Mouse (Mus musculus) lung, embryonic 14.5 days (tissue): ENCODE data around the gene Kcnd3. TPM values are rescaled to one million over a fixed set of nuclear protein-coding genes. Genes with fewer than 3 reads are reported as not detected.

ENCODE experiments used
- ATAC-seq: fragments of 200-750 bp; cut with Nextera tagmentation; 2 replicates; pipeline ENCODE4 v1.8.0; 2017; ENCODE audit warnings: mild to moderate bottlenecking, moderate TSS enrichment, moderate library complexity; ENCODE audit not compliant: insufficient read depth
- DNase-seq: peaks from one replicate; pipeline ENCODE4 v3.0.0-alpha.2; 2015
- H3K27ac ChIP-seq: fragments of 300-500 bp; sonication (generic); 2 replicates; pipeline ENCODE4 v1.5.1; 2014; ENCODE audit warnings: low read depth, mild to moderate bottlenecking, moderate library complexity
- H3K27me3 ChIP-seq: fragments of 300-500 bp; sonication (generic); 2 replicates; pipeline ENCODE4 v1.6.1; 2014; ENCODE audit warnings: low read length, control low read depth; ENCODE audit not compliant: insufficient read depth
- H3K36me3 ChIP-seq: fragments of 300-500 bp; sonication (generic); 2 replicates; pipeline ENCODE4 v1.6.1; 2014; ENCODE audit warnings: control low read depth; ENCODE audit not compliant: insufficient read depth
- H3K4me1 ChIP-seq: fragments of 300-500 bp; sonication (generic); 2 replicates; pipeline ENCODE4 v1.6.1; 2014; ENCODE audit warnings: antibody characterized with exemption, control low read depth; ENCODE audit not compliant: insufficient read depth
- H3K4me2 ChIP-seq: fragments of 300-500 bp; sonication (generic); 2 replicates; pipeline ENCODE4 v1.6.1; 2014; ENCODE audit warnings: mild to moderate bottlenecking
- H3K4me3 ChIP-seq: fragments of 300-500 bp; sonication (generic); 2 replicates; pipeline ENCODE4 v1.5.1; 2014; ENCODE audit warnings: low read depth, low read length
- H3K9ac ChIP-seq: fragments of 300-500 bp; sonication (generic); 2 replicates; pipeline ENCODE4 v1.6.1; 2014
- H3K9me3 ChIP-seq: fragments of 300-500 bp; sonication (generic); 2 replicates; pipeline ENCODE4 v1.6.1; 2016; ENCODE audit warnings: low read depth, low read length, control low read depth
- CTCF ChIP-seq: IDR thresholded peaks from 2 replicates; pipeline ENCODE4 v1.5.1; 2016; ENCODE audit warnings: antibody characterized with exemption, low read depth
- WGBS: fragments of 180-500 bp; shearing (Covaris S2); extraction: QIAGEN DNeasy Blood & Tissue Kit; methylation state at CpG from one replicate; pipeline ENCODE4 v1.1.7; 2014; 5-methylcytosine and 5-hydroxymethylcytosine counted together
- polyA plus RNA-seq: library from polyadenylated mRNA; unstranded; fragments of >200 nt; fragmentation: Nextera tagmentation; extraction: Ambion mirVana; gene quantifications from 2 replicates; pipeline ENCODE4 v1.2.1, GENCODE M21; 2014

The Kcnd3 gene
- polyA plus RNA-seq, 1 experiment from 2014 or later = 0.50 TPM

GRCm38 (mm10) chr3:105410810-105411209 lies 41.3 kb upstream of the Kcnd3 start:
- no peaks in the 10 kb centered on the region for H3K9me3 ChIP-seq
- no peak for DNase-seq
- no peak overlapping the region for H3K4me3 ChIP-seq
- no peak overlapping the region for H3K9ac ChIP-seq
- no peak for TF ChIP-seq CTCF
- H3K36me3 ChIP-seq = no peaks in the 10 kb centered on the region
- H3K4me2 ChIP-seq = no peak overlapping the region
- no peaks in the 10 kb centered on the region for H3K4me1 ChIP-seq
- H3K27ac ChIP-seq = no peak overlapping the region
- H3K27me3 ChIP-seq = no peaks in the 10 kb centered on the region
- 87% methylated on average over 5 of the region's 5 CpGs for WGBS
- no peak for ATAC-seq

- no peak overlapping the region for H3K4me2 ChIP-seq
- no peaks in the 10 kb centered on the region for H3K36me3 ChIP-seq
- H3K4me1 ChIP-seq = no peaks in the 10 kb centered on the region
- no peak overlapping the region for H3K4me3 ChIP-seq
- H3K9ac ChIP-seq = no peak overlapping the region
- no peak for TF ChIP-seq CTCF
- ATAC-seq = no peak
- H3K27me3 ChIP-seq = no peaks in the 10 kb centered on the region
- WGBS = 88% methylated on average over 4 of the region's 4 CpGs
- no peak overlapping the region for H3K27ac ChIP-seq
- H3K9me3 ChIP-seq = no peaks in the 10 kb centered on the region
- DNase-seq = no peak
Measured at GRCm38 (mm10) chr3:105411776-105412175, 40.4 kb upstream of the Kcnd3 start.

DNA sequence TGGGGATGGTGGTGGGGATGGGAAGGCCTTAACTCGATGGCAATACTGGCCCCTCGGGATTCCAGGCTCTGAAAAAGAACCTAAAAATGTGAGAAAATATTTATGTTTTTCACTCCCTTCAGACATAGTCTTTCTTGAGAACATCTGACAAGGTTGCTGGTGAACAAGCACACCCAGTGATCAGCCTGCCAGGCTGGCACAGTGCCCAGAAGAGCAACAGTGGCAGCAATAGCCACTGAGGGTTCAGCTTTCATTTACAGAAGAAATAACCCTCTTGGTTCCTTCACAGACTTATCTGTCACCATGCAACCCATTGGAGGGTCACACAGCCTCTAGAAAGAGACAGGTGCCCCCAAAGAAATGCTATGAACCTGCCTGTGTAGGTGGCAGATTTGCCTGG lies 39.9 kb upstream of the Kcnd3 start:
- Histone ChIP-seq H3K36me3 (no peaks in the 10 kb centered on the region), H3K4me1 (no peaks in the 10 kb centered on the region), H3K4me2 (no peak overlapping the region), H3K27me3 (no peaks in the 10 kb centered on the region), H3K9me3 (no peaks in the 10 kb centered on the region), H3K4me3 (no peak overlapping the region), H3K9ac (no peak overlapping the region), H3K27ac (no peak overlapping the region)
- no peak for TF ChIP-seq CTCF
- ATAC-seq = no peak
- no peak for DNase-seq
- 74% methylated on average over 2 of the region's 2 CpGs for WGBS

GRCm38 (mm10) chr3:105412681-105413080 lies 39.4 kb upstream of the Kcnd3 start:
- Histone ChIP-seq H3K9ac (no peak overlapping the region), H3K27me3 (no peaks in the 10 kb centered on the region), H3K4me3 (no peak overlapping the region), H3K27ac (no peak overlapping the region), H3K4me2 (no peak overlapping the region), H3K36me3 (no peaks in the 10 kb centered on the region), H3K9me3 (no peaks in the 10 kb centered on the region), H3K4me1 (no peaks in the 10 kb centered on the region)
- TF ChIP-seq CTCF = no peak
- DNase-seq = no peak
- no peak for ATAC-seq

DNA sequence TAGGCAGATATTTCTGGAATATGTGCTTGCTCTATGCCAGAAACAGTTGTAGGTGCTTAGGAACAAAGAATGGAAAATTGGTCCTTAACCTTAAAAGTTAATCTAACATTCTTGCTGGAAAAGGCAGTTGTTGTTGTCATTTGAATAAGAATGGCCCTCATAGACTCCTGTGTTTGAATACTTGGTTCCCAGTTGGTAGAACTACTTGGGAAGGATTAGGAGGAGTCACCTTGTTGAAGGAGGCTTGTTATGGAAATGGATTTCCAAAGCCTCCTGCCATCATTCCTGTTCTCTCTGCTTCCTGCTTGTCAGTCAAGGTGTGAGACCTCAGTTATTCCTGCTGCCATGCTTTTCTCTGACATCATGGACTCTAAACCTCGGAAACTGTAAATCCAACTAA lies 33.7 kb upstream of the Kcnd3 start:
- H3K4me2 ChIP-seq = no peak overlapping the region
- WGBS = 84% methylated on average over 1 of the region's 1 CpGs
- H3K9me3 ChIP-seq = no peaks in the 10 kb centered on the region
- TF ChIP-seq CTCF = no peak
- H3K27ac ChIP-seq = no peak overlapping the region
- DNase-seq = no peak
- H3K4me3 ChIP-seq = no peak overlapping the region
- no peaks in the 10 kb centered on the region for H3K4me1 ChIP-seq
- no peaks in the 10 kb centered on the region for H3K27me3 ChIP-seq
- no peaks in the 10 kb centered on the region for H3K36me3 ChIP-seq
- no peak for ATAC-seq
- H3K9ac ChIP-seq = no peak overlapping the region

- TF ChIP-seq CTCF = peak; percentile 34
- H3K9ac ChIP-seq = no peak overlapping the region
- ATAC-seq = no peak
Measured at GRCm38 (mm10) chr3:105422391-105422790, 29.7 kb upstream of the Kcnd3 start.

DNA sequence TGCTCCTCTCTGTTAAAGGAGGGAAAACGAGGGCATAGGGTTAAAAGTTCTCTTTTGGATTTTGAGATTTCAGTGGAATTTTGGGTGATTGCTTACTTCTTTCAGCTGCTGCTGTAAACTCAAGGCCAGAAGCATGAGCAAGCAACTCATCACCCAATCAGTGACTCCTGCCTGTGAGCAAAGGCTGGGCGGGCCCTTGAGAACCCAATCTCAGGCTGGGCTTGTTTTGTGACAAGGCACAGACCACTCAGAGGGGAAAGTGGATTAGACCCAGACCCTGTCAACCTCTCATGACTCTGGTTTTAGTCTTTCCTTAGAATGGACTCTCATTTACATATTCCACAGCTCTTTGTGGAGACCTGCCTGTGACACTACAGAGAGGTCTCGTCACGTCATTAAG lies 28.7 kb upstream of the Kcnd3 start:
- no peaks in the 10 kb centered on the region for H3K27me3 ChIP-seq
- no peak overlapping the region for H3K27ac ChIP-seq
- WGBS = 57% methylated on average over 4 of the region's 4 CpGs
- H3K4me3 ChIP-seq = no peak overlapping the region
- TF ChIP-seq CTCF = no peak
- no peak overlapping the region for H3K9ac ChIP-seq
- no peaks in the 10 kb centered on the region for H3K4me1 ChIP-seq
- ATAC-seq = no peak
- no peak for DNase-seq
- no peaks in the 10 kb centered on the region for H3K36me3 ChIP-seq
- no peak overlapping the region for H3K4me2 ChIP-seq
- no peaks in the 10 kb centered on the region for H3K9me3 ChIP-seq

More at GRCm38 (mm10) chr3:105422391-105422790, 29.7 kb upstream of the Kcnd3 start:
- no peak overlapping the region for H3K4me3 ChIP-seq
- no peaks in the 10 kb centered on the region for H3K9me3 ChIP-seq
- no peaks in the 10 kb centered on the region for H3K36me3 ChIP-seq
- DNase-seq = no peak
- H3K4me2 ChIP-seq = no peak overlapping the region
- H3K4me1 ChIP-seq = no peaks in the 10 kb centered on the region
- H3K27ac ChIP-seq = no peak overlapping the region
- no peaks in the 10 kb centered on the region for H3K27me3 ChIP-seq

DNA sequence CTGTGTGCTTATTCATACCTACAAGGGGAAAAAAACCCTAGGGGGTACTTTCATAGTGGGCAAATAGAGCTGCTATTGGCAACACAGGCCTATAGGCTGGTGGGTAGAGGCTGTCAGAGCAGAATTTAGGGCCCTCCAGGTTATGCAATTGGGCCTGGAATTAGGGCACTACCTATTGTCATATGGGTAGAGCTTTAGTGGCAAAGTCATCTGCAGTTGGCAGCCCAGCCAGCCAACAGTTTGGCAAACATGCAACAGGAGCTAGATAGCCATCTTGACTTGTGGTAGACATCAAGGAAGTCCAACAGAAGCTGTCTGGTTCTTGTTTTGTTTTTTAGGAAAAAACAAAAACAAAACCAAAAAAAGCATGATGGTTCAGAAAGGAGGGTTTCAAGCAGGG lies 23.5 kb upstream of the Kcnd3 start:
- no peak for ATAC-seq
- Histone ChIP-seq H3K36me3 (no peaks in the 10 kb centered on the region), H3K9me3 (no peaks in the 10 kb centered on the region), H3K27me3 (no peaks in the 10 kb centered on the region), H3K4me1 (no peaks in the 10 kb centered on the region), H3K9ac (no peak overlapping the region), H3K27ac (no peak overlapping the region), H3K4me2 (no peak overlapping the region), H3K4me3 (no peak overlapping the region)
- no peak for TF ChIP-seq CTCF
- no peak for DNase-seq
